Mouse (Mus musculus) skeletal muscle tissue, postnatal 0 days (tissue): ENCODE results near the gene Gm21663. TPM values are rescaled to one million over a fixed set of nuclear protein-coding genes. Genes with fewer than 3 reads are reported as not detected.

Experiments used
- polyA plus RNA-seq: library from polyadenylated mRNA; unstranded; fragments of >200 nt; fragmentation: Nextera tagmentation; extraction: Ambion mirVana; gene quantifications from 2 replicates; pipeline ENCODE4 v1.2.1, GENCODE M21; 2015

The Gm21663 gene
- polyA plus RNA-seq: not detected in 2 replicates

GRCm38 (mm10) chr5:25942281-25942680 lies at the start of gene Gm21663:
TSS of gene Gm21663 (minus strand) at chr5:25942381.

DNA sequence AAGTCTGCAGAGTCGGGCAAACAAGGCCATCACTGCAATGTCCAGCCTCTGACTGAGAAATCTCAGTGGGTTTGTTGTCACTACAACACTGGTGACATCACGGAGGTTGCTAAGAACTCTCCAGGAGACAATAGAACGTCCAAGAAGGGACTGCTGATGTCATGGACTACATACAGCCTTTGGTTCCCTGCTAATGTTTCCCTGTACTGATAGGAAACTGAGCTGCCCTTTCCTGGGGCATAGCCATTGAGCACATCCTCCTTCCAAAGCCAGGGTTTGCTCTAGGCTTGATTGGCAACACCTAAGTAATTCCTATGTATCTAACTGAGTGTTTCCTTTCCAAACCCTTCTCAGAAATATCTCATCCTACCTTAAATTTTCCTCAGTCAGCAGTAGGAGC lies 46.4 kb upstream of the Gm21663 start, which contains the start of gene Gm21698:
Gm21698 (minus strand) TSS at position 101 of the 400 bp plus-strand sequence.

GRCm38 (mm10) chr5:25972563-25972962 lies 30.4 kb upstream of the Gm21663 start, which contains the start of gene Gm21680:
TSS of gene Gm21680 (minus strand) at chr5:25972663.

DNA sequence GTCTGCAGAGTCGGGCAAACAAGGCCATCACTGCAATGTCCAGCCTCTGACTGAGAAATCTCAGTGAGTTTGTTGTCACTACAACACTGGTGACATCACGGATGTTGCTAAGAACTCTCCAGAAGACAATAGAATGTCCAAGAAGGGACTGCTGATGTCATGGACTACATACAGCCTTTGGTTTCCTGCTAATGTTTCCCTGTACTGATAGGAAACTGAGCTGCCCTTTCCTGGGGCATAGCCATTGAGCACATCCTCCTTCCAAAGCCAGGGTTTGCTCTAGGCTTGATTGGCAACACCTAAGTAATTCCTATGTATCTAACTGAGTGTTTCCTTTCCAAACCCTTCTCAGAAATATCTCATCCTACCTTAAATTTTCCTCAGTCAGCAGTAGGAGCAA lies 12.1 kb upstream of the Gm21663 start, which contains the start of gene Gm21671:
Gm21671 (minus strand) TSS at position 101 of the 400 bp plus-strand sequence.

Other genes with a start within 250 kb of the Gm21663 start
- 2.1 and 2.4 TPM in 2 replicates for gene Xrcc2, start 236.6 kb downstream of the Gm21663 start, polyA plus RNA-seq
- gene Actr3b, start 182.4 kb downstream of the Gm21663 start, polyA plus RNA-seq: 0.71 and 0.87 TPM in 2 replicates
- not detected in 2 replicates for gene Gm21671, start 12.0 kb upstream of the Gm21663 start, polyA plus RNA-seq
- not detected in 2 replicates for gene Gm21680, start 30.3 kb upstream of the Gm21663 start, polyA plus RNA-seq
- gene Gm21698, start 46.3 kb upstream of the Gm21663 start, polyA plus RNA-seq: not detected in 2 replicates
- gene Gm1979, start 62.4 kb upstream of the Gm21663 start, polyA plus RNA-seq: not detected in 2 replicates
- not detected in 2 replicates for gene Gm5862, start 80.5 kb upstream of the Gm21663 start, polyA plus RNA-seq
- gene Speer4a, start 97.2 kb upstream of the Gm21663 start, polyA plus RNA-seq: not detected in 2 replicates
- gene Gm7347, start 116.2 kb upstream of the Gm21663 start, polyA plus RNA-seq: not detected in 2 replicates
- not detected in 2 replicates for gene Gm10471, start 146.9 kb upstream of the Gm21663 start, polyA plus RNA-seq
- not detected in 2 replicates for gene 5031410I06Rik, start 163.0 kb upstream of the Gm21663 start, polyA plus RNA-seq
- gene Gm10220, start 179.0 kb upstream of the Gm21663 start, polyA plus RNA-seq: not detected in 2 replicates